ENCODE assay signal across 9 mouse cellular contexts in genomic region chr1:152677482-152678211, GRCm38 (mm10).
A peak's percentile ranks its signal among the peaks of the same experiment; 100 is the strongest.
DNase-seq lines count a peak whose midpoint lies in the region; ATAC-seq and TF ChIP-seq lines count a peak whose summit lies in the region.
"Had no signal": no experiment of that assay in that cellular context is flagged by ENCODE, and none has a peak within 500 bp of the region (broad histone marks: within the 10 kb centered on the region; RNA-seq: fewer than 3 reads in every experiment).

No protein-coding gene starts in this region.

- H3K79me2 ChIP-seq in liver, adult 2 months (ENCODE audit: control insufficient read depth, insufficient read depth, low read length) = no peaks in the 10 kb centered on the region

- peak; percentile 14 for DNase-seq in adrenal gland, adult 2 months
- no peak for DNase-seq in adrenal gland, postnatal 14 days
- DNase-seq in liver, adult 2 months (ENCODE audit: extremely low read depth, low read depth, low spot score) = peak; percentile 51
- DNase-seq in liver, embryonic 11.5 days (ENCODE audit: low spot score) = no peak
- DNase-seq in limb, embryonic 10.5 days (ENCODE audit: low spot score) = no peak
- no peak for DNase-seq in spleen, postnatal 36 days (ENCODE audit: low spot score in 2 of 2)
- DNase-seq in MN1 (ENCODE audit: low spot score) = no peak

- H3K36me3 ChIP-seq in liver, adult 2 months (ENCODE audit: control insufficient read depth, insufficient read depth, low read length) = no peaks in the 10 kb centered on the region
- H3K36me3 ChIP-seq in liver, embryonic 11.5 days (ENCODE audit: control insufficient read depth, insufficient read depth, low read length) = no peaks in the 10 kb centered on the region
- H3K36me3 ChIP-seq in limb, embryonic 10.5 days = no peaks in the 10 kb centered on the region
- H3K36me3 ChIP-seq in stomach, embryonic 16.5 days (ENCODE audit: control insufficient read depth, insufficient read depth, low read length) = no peaks in the 10 kb centered on the region
- H3K36me3 ChIP-seq: embryonic facial prominence, embryonic 12.5 days had no signal

- no peak for TF ChIP-seq CTCF in liver, adult 2 months (IDR thresholded peaks at IDR 0.05; ENCODE audit: low read depth, low read length)

- peaks cover 7% of the 10 kb centered on the region; the same call in 1 of the 2 replicates for H3K4me1 ChIP-seq in liver, adult 2 months (ENCODE audit: control insufficient read depth, insufficient read depth, low read length)
- H3K4me1 ChIP-seq in liver, embryonic 11.5 days (replicated peaks; ENCODE audit: control insufficient read depth, insufficient read depth, low read length) = peaks cover 4% of the 10 kb centered on the region; the same call in 1 of the 2 replicates
- H3K4me1 ChIP-seq in limb, embryonic 10.5 days = peaks cover 19% of the 10 kb centered on the region
- peaks cover 34% of the 10 kb centered on the region for H3K4me1 ChIP-seq in stomach, embryonic 16.5 days (ENCODE audit: control insufficient read depth, insufficient read depth, low read length)

- 64% methylated on average over 12 of the region's 12 CpGs for WGBS in liver, adult 2 months
- WGBS in liver, embryonic 11.5 days = 59% methylated on average over 12 of the region's 12 CpGs
- WGBS in limb, embryonic 10.5 days = 82% methylated on average over 12 of the region's 12 CpGs
- 44% methylated on average over 12 of the region's 12 CpGs for WGBS in stomach, embryonic 16.5 days

- no peaks in the 10 kb centered on the region for H3K27me3 ChIP-seq in liver, adult 2 months (ENCODE audit: control insufficient read depth, insufficient read depth, low read length)
- no peaks in the 10 kb centered on the region for H3K27me3 ChIP-seq in liver, embryonic 11.5 days (replicated peaks; ENCODE audit: control insufficient read depth, insufficient read depth, low read length)
- H3K27me3 ChIP-seq in limb, embryonic 10.5 days (ENCODE audit: low read depth, poor library complexity, severe bottlenecking) = no peaks in the 10 kb centered on the region
- H3K27me3 ChIP-seq in stomach, embryonic 16.5 days (ENCODE audit: control insufficient read depth, insufficient read depth, low read length) = no peaks in the 10 kb centered on the region
- H3K27me3 ChIP-seq: embryonic facial prominence, embryonic 12.5 days had no signal

- no peak overlapping the region for H3K4me3 ChIP-seq in liver, adult 2 months (ENCODE audit: insufficient read depth, low read depth, low read length)
- no peak overlapping the region for H3K4me3 ChIP-seq in liver, embryonic 11.5 days (ENCODE audit: low read depth, low read length)
- no peak overlapping the region for H3K4me3 ChIP-seq in limb, embryonic 10.5 days
- H3K4me3 ChIP-seq in stomach, embryonic 16.5 days (replicated peaks; ENCODE audit: low read length) = no peak overlapping the region
- H3K4me3 ChIP-seq: embryonic facial prominence, embryonic 12.5 days had no signal

- no peaks in the 10 kb centered on the region for H3K9me3 ChIP-seq in liver, embryonic 11.5 days (ENCODE audit: control insufficient read depth, low read length)
- no peaks in the 10 kb centered on the region for H3K9me3 ChIP-seq in limb, embryonic 10.5 days (replicated peaks)
- no peaks in the 10 kb centered on the region for H3K9me3 ChIP-seq in stomach, embryonic 16.5 days (replicated peaks; ENCODE audit: control insufficient read depth, low read length)
- H3K9me3 ChIP-seq: embryonic facial prominence, embryonic 12.5 days had no signal

- no peak for TF ChIP-seq POLR2A in liver, adult 2 months (IDR thresholded peaks at IDR 0.05; ENCODE audit: extremely low read depth, insufficient read depth, low read length)

- no peak overlapping the region for H3K4me2 ChIP-seq in liver, embryonic 11.5 days
- H3K4me2 ChIP-seq in stomach, embryonic 16.5 days (ENCODE audit: low read depth, low read length) = no peak overlapping the region
- H3K4me2 ChIP-seq: embryonic facial prominence, embryonic 12.5 days had no signal

- no peak overlapping the region for H3K9ac ChIP-seq in liver, adult 2 months (ENCODE audit: low read depth, low read length)
- H3K9ac ChIP-seq in liver, embryonic 11.5 days (ENCODE audit: low read depth, low read length) = no peak overlapping the region
- H3K9ac ChIP-seq in stomach, embryonic 16.5 days (ENCODE audit: low read length) = no peak overlapping the region
- H3K9ac ChIP-seq: embryonic facial prominence, embryonic 12.5 days had no signal

- ATAC-seq in liver, embryonic 11.5 days (replicated peaks; ENCODE audit: low FRiP score) = no peak
- peak; percentile 64 for ATAC-seq in stomach, embryonic 16.5 days (ENCODE audit: insufficient read depth, low FRiP score)

- H3K27ac ChIP-seq in liver, adult 2 months (replicated peaks; ENCODE audit: insufficient read depth, low read depth, low read length) = peak overlapping the region; percentile 72
- no peak overlapping the region; the same call in 1 of the 2 replicates for H3K27ac ChIP-seq in liver, embryonic 11.5 days (ENCODE audit: low read depth, low read length)
- 0 out of 2 replicates have a peak overlapping the region, but pooled peaks have one; percentile 6 for H3K27ac ChIP-seq in limb, embryonic 10.5 days
- H3K27ac ChIP-seq in stomach, embryonic 16.5 days (ENCODE audit: low read length) = peak overlapping the region; percentile 58
- H3K27ac ChIP-seq: embryonic facial prominence, embryonic 12.5 days had no signal

Comparison
In these comparisons a context has a peak if more than half of its experiments do, and no peak if none do; other contexts are left out.
1. DNase-seq: peak in adrenal gland, adult 2 months (single experiment) and liver, adult 2 months (single experiment); none in adrenal gland, postnatal 14 days (single experiment), liver, embryonic 11.5 days (single experiment), limb, embryonic 10.5 days (single experiment), spleen, postnatal 36 days (0 of 2) and MN1 (single experiment).